Mouse (Mus musculus) megakaryocyte progenitor cell, adult 5-6 weeks (primary cell): Measurements from ENCODE around the gene Gm20388. TPM values are rescaled to one million over a fixed set of nuclear protein-coding genes. Genes with fewer than 3 reads are reported as not detected.

Experiments used
- ATAC-seq: replicated peaks from 2 replicates; pipeline ENCODE4 v1.8.0; 2016; ENCODE audit warnings: mild to moderate bottlenecking, moderate TSS enrichment, inconsistent platforms; ENCODE audit not compliant: poor library complexity
- total RNA-seq, 2 experiments: library from RNA; stranded (forward) in 1 of 2; stranded (reverse) in 1 of 2; fragments of 157-497, 149-512 nt in 1 of 2; fragments of 200-1000 nt in 1 of 2; gene quantifications; 2 replicates each; pipeline versions ENCODE4 v1.2.3 to v1.2.4; 2015 to 2017

Gm20388 gene
- total RNA-seq, 2 experiments from 2014 or later: 18.6 TPM; not detected in 1

DNA sequence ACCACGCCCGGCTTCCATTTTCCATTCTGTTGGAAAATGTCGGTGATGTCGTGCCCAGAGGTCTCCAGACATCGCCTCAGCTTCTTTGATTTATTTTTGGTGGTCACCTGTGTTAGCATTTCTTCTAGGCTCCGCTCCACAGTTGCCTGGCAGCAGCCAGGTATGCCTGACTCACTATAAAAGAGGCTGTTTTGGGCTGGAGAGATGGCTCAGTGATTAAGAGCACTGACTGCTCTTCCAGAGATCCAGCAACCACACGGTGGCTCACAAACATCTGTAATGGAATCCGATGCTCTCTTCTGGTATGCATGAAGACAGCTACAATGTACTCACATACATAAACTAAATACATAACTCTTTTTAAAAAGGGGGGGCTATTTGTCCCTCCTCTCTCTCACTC, 2015.6 kb downstream of the Gm20388 start:
- ATAC-seq: no peak

DNA sequence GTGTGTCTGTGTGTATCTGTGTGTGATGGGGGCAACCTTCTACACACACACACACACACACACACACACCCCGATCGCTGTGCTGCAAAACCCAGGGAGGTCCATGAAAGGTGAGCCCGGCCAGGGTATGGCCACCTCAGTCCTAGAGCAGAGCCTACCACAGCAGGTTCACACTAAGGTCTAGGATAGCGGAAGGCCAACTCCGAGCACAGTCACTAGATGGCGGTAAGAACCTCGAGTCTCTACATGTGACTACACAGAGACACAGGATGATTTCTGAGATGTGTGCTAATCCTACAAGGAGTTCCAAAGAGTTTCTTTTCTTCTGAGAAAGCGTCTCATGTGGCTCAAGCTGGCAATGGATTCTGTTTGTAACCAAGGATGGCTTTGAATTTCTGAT, 2016.7 kb downstream of the Gm20388 start:
- ATAC-seq: peak; percentile 94

DNA sequence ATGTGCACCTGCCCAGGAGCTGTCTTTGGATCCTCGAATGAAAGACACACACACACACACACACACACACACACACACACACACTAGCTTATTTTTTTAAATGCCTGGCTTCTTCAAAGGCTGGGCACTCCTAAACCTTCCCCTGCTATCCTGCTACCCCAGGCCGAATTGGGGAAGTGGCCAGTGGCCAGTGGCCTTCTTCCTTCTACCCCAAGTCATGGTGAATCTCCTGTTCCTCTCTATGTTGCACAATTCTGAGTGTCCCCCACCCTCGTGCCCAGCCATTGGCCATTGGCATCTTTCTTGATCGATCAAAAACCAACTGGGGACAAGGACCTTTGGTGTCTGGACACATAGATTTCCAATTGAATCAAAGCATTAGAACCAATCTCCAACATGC, 2019.4 kb downstream of the Gm20388 start:
- ATAC-seq: 0 out of 2 replicates have a peak, but pooled peaks have one; percentile 26

DNA sequence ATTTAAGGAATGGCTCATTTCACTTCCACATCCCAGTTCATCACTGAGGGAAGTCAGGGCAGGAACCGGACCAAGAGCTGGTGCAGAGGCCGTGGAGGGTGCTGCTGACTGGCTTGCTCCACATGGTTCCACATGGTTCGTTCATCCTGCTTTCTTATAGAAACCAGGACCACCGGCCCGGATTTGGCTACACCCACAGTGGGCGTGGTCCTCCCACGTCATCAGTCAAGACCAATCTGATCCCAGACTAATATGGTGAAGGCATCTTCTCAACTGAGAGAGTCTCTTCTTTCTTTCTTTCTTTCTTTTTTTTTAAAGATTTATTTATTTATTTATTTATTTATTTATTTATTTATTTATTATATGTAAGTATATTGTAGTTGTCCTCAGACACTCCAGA, 2020.9 kb downstream of the Gm20388 start:
- ATAC-seq: no peak

DNA sequence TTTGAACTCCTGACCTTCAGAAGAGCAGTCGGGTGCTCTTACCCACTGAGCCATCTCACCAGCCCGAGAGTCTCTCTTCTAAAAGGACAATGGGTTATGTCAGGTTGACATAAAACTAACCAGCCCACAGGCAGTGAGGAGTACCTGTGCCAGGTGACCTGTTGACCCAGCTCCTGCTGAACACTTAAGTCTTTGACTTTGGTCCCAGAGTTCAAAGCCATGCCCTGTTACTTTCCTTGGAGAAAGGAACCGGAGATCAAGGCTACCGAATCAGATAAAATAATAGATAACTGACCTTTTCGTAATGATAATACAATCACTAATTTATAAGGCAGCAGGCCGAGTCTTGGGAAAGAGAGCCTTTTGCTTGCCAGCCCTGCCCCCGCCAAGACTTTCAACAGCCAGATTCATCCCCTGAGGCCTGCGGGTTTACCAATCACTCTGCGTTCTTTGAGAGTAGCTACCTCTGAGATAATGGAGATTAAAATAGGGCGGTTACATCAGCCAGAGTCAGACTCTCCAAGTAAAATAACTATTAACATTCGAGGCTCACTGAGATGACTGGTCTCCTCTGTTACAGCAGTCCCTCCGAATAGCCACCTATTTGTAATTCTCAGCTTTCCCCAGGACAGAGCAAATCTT, 2021.5 kb downstream of the Gm20388 start:
- no peak for ATAC-seq

DNA sequence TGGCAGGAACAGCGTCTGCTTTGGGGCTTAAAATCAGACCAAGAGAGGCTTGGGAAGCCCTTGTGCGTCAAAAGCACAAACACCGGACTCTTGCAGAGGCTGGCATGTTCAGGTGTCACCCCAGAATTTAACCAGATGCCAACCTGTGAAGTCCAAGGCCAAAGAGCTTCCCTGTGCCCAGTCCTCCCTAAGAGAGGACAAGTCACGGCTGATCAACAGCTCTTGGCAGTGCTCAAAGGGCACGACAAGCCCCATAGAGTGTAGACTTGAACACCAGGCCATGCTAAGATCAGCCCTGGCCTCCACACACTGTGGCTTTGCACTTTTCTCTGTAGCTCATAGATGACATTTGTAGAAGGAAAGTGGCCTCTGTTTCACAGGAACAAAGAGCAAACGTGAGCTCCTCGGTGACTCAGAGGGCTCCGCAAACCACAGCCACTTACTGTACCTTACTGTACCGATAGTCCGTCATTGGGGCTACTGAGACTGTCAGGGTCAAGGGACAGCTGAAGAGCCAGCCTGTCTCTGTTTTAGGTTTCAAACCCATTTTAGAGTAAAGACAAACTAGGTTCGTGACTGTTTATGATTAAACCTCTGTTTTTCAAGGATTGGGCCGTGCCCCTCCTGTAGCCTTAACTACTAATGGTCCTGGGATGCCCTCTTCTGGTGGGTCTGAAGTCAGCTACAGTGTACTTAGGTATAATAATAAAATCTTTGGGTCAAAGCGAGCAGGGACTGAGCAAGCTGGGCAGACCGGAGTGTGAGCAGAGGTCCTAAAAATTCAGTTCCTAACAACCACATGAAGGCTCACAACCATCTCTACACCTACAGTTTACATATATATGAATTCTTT, 2022.3 kb downstream of the Gm20388 start:
- peak; percentile 30; the same call in 1 of the 2 replicates for ATAC-seq

DNA sequence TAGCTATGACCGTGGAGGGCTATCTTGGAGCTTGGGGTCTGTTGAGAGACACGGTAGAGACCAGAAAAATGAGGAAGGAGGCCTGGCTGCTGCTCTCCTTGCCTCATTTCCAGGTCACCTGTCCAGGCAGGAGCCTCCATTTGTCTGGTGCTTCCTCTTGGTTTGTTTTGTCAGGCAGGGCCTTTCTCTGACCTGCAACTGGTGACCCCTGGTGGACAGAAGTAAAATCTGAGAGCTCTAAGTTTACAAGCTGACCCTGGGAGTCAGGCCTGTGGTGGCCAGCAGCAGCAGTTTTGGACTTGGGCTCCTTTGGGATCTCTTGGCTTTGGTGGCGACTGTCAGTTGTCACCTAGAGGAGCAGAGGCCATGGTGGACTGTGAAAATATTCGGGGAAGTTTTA, 2023.9 kb downstream of the Gm20388 start:
- ATAC-seq: peak; percentile 78

DNA sequence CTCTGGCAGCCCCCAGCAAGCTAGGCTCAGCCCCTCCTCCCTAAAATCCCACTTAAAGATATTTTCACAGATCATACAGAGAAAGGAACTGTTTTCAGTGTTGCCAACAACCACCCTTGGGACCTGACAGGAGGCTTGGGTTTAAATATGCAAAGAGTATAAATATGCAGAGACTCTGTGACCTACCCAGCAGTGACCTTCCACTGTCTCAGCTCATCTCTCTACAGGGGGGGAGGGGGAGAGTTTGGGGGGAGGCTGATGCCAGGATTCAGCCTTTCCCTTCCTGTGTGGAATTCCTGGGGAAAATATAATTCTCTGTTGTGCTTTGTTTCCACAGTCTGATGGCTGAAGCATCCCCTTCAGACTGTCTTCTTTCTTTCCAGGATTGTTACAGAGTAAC, 2024.3 kb downstream of the Gm20388 start:
- no peak for ATAC-seq

DNA sequence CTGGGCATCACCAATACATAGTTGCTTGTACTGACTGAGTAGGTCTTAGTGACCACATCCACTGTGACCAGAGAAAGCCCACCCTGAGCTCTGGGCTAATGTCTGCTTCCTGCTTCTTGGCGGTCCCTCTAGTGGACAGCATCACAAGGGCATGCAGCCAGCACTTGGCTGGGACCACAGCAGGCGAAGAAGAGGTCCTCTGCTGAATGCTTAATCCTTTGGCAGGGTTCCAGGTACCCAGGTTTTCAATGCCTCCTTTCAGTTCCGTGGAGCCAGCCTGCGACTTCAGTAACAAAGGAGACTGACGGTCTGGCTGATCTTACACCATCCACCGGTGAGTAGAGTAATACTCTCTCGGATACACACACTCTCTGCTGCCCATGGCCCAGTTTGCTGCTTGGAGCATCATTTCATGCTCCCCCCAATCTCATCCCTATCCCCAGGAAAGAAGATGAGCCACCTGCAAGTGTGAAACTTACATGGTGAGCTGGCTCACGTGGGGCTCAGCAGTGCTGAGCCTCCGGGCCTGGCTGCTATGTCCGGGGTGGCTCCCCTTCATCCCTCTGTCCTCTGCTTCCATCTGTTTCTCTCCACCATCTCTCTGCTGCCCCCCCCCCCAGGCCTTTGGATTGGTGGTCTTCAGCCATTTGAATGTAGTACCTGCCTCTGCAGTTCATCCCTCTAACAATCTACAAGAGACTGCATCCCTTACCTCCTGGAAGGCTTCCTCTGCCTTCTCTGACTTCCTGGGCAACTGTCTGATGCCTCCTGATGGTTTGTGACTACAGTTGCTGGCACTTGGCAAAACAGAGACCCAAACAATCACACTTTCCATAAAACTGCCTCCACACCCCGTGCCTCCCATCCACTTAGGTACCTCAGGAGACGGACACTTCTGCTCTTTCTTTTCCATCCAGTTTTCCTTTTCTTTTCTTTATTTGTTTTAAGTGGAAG, 2025.0 kb downstream of the Gm20388 start:
- no peak for ATAC-seq

DNA sequence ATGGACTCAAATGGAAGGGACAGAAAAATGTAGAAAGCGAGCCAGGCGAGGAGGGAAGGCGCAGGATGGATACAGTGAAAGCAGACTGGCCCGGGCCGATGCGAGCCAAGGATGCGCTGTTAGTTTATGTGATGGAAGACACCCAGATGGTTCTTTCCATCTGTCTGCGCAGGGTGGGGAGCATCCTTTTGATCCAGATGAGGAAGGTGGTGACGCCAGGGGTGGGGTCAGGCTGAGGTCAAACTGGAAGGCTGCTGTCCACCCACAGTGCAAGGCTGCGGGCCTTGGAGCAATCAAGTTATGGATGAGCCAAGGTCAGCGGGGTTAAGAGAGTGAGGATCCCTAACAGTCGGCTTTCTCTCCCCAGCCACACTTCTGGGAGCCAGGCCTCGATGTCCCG, 2025.8 kb downstream of the Gm20388 start:
- no peak for ATAC-seq

DNA sequence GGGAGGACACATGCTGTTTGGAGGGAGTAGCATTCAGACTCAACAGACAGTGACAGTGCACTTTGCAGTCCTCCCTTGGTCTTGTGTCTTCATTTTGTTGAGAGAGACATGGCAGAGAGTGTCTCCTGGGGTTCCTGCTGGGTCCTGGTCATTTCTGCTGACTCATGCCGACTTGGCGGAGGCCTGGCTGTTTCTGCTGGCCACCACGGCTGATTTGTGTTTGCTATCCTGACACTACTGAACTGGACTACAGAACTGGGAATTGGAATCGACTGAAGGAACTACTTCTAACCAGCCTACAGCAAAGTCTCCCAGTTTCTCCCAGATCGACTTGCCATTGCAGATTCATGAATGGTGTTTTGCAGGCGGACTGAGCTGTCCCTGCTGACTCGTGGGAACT, 2028.1 kb downstream of the Gm20388 start:
- ATAC-seq: no peak

DNA sequence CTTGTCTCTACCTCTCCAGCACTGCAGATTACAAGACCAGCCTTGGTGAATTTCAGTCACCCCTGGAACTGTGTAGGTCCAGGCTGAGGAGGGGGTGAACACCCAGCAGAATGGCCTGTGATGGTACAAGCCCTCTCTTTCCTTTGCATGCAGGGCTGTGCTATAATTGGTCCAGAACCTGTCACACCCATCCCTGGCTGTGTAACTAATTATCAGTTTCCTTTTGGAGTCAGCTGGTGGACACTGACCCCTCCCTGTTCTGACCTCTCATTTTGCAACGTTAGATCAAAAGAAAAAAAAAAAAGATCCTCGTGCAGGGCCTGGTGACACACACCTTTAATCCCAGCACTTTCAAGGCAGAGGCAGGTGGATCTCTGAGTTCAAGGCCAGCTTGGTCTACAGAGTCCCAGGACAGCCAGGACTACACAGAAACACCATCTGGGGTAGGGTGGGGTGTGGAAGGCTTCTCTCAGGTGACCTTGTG, 2032.5 kb downstream of the Gm20388 start:
- ATAC-seq: no peak

DNA sequence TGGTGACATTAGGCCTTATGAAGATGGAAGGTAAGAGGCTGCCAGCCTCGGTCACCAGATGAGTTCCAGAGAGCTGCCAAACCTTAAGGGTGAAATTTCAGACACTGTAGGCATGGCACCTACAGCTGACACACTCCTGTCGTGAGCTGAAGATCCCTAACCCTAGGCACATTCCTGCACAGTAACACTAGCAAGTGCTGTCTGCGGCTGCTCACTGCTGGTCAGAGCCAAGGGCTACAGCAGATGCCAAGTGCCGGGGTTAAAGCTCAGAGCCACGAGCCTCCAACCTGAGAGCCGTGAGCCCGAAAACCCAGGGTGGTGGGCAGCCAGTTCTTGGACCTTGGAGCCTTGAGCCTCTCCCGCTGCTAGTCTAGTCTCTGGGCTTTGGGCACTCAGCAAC, 2033.1 kb downstream of the Gm20388 start:
- no peak for ATAC-seq

DNA sequence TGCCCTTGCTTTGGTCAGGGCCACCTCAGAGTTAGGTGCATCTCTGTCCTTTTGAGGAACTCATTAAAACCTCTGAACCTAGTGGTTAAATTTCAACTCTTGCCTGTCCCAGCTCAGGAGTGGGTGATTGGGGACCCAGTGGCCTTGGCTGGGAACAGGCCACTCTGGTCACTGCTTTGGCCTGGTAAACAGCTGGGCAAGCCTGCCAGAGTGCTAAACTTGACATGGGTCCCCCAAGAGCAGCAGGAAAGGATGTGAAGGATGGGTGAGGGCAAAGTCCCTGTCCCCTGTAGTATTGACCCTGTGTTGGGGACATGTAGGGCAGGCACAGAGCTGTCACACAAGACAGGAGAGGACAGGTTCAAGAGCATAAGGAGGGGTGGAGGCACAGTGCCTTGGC, 2034.2 kb downstream of the Gm20388 start, which contains the start of gene Car5a:
Gene Car5a, minus strand, starts transcription at position 74 of the 400 bp plus-strand sequence.
- no peak for ATAC-seq

DNA sequence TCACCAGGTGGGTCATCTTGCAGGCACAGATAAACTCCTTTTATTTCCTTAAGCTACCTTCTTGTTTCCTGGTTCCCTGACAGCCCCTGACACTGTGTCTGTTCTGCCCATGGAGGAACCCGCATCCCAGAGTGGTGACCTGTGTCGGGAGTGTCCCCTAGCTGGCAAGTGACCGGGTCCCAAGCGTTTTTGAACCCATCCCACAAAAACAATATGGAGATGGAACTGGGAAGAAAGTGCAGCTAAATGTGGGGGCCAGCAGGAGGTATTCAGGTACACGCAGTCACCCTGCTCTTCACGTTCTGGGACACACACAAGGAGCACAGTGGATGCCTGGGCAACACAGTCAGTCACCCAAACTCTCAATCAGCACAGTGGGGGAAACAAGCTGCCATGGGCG, 2035.7 kb downstream of the Gm20388 start:
- no peak for ATAC-seq

DNA sequence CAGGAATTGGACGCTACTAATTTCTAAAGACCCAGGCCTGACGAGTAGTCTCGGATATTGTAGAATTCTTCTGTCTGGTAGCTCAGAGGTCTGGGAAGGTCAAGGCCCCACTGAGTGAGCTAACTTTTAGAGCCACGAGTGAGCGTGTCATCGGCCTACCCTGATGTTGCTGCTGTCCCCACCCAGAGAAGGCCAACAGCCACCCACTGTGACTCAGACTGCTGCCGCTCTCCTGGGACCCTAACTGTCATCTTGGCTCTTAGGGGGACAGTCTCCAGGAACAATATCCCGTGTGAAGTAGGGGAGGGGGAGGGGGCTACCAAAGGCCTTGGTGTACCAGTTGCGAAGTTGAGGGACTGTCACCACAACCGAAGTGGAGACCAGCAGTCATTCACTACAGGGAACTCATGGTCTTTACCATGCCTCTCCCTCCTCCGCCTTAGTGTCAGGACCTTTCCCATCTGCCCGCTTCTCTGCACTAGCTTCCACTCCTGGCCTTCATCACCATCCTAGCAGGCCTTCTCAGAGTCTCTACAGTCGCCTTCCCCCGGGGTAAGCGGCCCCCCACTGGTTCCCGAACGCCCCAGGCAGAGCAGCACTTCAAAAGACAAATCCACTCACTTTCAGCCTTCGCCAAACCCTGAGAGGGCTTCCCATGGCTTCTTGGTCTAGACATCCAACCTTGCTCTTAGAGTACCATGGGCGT, 2036.6 kb downstream of the Gm20388 start:
- no peak for ATAC-seq

DNA sequence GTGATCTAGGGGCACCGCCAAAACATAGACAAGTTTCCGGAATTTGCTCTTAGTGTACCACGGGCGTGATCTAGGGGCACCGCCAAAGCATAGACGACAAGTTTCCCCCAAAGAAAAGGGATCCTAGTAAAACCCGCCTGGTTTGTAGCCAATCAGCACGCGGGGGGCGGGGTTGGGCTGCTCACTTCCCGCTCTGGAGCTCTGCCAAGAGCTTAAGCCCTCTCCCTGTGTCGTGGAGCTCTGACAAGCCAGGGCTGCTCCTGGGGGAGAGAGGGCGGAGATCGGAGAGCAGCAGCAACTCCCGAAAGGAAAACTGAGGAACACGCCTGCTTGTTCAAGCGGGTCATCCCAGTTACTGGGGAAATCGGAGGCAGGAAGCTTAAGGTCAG, 2037.1 kb downstream of the Gm20388 start:
- ATAC-seq: peak; percentile 32

DNA sequence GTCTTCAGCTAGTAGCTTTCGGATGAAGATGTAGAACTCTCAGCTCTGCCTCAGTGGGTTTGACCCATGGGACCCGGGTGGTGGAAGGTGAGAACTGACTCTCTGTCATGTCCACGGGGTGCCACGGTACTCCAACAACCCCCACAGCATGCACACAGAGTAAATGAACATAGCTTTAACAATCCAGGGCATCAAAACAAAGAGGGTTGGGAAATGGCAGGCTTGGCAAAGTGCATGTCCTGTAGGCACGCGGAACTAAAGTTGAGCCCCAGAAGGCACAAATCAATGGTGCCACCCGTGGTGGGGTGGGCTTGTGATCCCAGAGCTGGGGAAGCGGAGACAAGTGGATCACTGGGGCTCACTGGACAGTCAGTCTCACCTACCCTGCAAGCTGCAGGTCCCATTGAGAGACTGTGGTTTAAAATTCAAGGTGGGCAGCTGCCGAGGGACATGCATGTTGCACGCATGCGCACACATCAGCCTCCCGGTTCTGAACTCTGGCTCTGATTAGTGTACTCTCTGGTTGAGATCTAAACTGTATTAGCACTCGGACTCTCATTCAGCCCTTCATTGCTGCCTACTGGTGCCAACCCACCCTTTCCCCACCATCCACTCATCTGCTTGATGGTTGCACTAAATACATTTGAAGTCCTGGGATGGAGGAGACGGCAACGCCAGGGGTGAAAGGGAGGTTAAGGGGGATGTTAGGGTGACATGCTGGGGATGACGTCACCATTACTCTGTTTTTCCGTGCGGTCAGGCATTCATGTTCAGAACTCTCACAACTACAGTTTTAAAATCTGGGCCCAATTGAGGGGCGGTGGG, 2037.9 kb downstream of the Gm20388 start:
- ATAC-seq: no peak

DNA sequence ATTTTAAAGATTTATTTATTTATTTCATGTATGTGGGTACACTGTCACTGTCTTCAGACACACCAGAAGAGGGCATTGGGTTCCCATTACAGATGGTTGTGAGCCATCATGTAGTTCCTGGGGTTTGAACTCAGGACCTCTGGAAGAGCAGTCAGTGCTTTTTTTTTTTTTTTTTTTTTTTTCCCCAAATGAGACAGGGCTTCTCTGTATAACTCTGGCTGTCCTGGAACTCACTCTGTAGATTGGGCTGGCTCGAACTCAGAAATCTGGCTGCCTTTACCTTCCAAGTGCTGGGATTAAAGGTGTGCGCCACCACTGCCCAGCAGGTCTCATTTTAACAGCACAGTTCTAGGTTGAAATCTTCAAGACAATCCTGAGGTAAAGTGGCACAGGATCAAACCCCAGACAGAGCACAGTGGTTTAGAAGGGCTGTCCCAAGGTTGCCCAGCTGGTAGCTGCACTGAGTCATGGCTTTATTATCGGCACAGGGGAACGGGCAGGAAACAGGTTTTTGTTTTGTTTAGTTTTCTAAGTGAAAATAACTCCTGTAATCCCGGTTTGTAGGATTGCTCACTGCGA, 2038.7 kb downstream of the Gm20388 start, which contains the start of gene Banp:
Gene Banp, plus strand, starts transcription at position 529 of the 579 bp plus-strand sequence.
- no peak for ATAC-seq
